Mouse (Mus musculus) layer of hippocampus, adult 9-11 months (tissue): Measurements from ENCODE around the gene Chordc1.
A peak's percentile ranks its signal among the peaks of the same experiment; 100 is the strongest.
"Not testable (repeated sequence)": the region's sequence is repeated elsewhere in the genome, so short reads cannot be mapped to it uniquely, and the experiment has no call there.

Experiments
- DNase-seq: peaks from one replicate; pipeline ENCODE4 v3.0.0; 2022

Chordc1 gene

DNA sequence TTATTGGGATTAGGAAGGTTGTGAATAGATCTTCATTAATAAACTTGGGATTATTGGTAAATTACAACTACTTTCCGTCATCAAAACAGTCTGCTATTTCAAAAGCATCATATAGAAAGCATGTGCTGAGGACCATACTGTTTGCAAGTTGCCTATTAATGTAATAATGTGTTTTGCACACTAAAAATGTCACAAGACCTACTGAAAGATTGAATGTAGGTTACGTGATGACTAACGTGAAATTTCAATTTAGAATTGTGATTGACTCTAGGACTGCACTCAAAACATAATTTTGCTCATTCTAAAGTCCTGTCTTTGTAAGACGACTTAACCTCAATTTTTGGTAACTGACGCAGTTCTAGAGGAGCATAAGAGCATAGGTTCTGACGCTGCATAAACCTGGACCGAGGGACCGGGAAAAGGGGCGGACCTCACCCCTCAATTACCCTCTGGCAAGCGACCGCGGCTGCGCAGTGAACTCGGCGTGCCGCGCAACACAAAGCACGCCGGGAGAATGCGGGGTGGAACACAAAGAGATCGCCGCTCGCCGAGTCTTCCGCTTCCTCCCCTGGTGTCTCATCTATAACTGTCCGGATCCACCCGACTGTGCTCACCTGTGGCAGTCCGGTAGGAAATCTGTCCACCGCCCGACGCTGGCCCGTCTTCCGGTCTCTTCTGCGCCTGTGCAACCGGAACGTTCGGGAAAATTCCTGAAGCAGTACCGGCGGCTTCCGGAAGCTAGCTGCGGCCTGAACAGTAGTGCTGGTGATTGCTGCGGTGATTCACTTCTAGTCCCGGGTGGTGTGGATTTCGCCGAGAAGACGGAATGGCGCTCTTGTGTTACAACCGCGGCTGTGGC, at the start of gene Chordc1:
TSS of gene Chordc1 (plus strand) at position 555 of the 859 bp plus-strand sequence.
- peak; percentile 96 for DNase-seq

DNA sequence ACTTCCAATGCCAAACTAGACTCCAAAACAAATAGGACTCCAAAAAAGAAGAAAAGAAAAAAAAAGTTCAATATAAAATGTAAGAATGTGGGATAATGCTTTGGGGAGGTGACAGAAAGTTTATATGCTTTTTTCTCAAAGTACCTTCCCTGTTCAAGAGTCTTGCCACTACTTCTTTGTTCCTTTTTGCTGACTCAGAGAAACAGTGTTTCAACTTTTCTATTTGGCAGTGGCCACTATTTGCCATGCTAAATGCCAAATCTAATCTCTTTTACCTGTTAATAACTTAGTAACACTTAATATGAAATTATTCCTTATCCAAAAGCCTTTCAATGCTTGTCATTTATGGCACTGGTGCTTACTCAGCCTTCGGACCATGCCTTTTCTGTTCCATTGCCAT, 16.0 kb upstream of the Chordc1 start:
- no peak for DNase-seq

DNA sequence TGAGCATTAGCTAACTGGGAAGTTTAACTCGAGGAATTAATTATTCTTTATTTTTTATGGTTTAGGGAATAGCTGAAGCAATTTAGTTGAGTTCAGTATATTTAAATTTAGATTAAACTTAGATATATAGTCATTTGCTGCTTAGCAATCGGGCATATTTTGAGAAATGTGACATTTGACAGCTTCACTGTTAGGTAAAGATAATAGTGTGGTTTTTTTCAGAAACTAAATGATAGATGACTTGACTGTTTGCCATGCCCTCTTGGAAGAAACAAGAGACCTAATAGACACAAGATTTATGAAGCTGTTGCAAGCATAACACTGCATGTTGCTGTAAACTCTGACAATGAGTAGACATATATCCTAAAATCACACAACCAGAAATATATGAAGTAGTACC, 15.1 kb upstream of the Chordc1 start:
- DNase-seq, result no peak

DNA sequence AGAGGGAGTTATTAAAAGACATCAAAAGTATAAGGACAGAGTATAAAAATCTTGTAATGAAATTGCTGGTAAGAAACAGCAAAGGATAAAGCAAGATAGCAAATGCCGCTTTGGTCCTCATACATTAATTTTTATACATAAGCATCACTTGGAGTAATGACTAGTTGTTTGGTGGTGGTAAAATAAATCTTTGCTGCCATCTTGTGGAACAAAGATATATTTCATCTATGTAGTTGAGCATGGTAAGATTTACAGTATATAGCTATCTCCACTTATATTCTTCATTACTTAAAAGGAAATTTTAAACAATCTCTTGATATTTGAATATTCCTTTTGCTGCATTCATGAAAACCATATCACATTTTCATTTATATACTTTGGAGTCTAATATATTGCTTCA, 14.4 kb upstream of the Chordc1 start:
- DNase-seq, result no peak

DNA sequence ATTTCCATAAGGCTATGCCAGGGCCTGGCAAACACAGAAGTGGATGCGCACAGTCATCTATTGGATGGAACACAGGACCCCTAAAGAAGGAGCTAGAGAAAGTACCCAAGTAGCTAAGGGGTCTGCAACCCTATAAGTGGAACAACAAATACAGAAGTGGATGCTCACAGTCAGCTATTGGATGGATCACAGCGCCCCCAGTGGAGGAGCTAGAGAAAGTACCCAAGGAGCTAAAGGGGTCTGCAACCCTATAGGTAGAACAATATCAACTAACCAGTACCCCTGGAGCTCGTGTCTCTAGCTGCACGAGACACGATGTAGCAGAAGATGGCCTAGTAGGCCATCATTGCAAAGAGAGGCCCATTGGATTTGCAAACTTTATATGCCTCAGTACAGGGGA, 13.2 kb upstream of the Chordc1 start:
- not testable (repeated sequence) for DNase-seq

DNA sequence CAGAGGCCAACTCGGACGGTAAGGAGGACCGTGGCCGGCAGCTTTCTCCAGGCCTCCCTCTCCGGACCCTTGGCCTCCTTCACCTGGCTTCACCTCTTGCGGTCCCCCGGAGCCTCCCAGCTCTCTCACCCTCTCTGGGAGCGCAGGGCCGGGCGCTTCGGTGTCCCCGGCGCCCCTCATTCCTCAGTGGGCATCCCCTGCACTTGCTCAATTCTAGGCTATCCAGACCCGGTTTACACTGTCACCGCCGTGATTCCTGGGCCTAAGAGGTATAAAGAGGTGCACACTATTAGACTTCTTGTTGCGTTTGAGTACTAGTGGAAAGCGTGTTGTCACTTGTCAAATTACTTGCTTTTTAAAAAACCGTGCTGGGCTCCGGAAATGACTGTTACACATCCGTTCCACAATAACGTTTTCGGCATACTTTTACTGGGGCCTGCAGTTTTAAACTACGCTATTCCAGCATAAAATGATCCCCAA, 558 bp downstream of the Chordc1 start:
- no peak for DNase-seq

DNA sequence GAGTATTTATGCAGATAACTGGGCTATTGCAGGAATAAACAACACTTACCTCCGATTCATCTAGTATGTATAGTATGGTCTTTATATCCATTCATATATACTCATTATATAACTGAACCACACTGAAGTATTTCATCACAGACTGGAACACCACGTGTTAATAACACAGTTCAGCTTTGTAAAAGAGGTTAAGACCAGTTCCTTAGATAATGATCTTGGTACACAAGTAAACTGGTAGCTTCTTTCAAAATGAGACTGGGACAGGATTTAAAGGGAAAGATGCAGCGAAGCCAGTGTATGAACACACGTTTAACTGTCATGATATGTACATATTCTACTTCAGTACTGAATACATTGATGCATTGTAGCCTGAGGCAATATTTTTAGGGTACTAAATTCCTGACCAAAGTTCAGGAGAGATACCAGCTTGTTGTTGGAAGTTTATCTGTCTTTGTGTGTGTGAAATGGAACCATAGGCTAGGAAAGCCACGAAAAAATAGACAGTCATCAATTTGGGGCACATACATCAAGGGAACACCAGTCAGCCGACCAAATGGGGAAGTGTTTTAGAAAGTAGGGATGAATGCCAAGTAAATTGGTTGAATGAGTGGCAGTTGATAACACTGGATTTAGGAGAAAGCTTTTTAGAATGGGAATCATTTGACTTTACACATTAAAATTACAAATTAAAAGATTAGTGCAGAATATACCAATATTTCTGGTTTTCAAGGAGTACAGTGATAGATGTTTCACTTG, 1.3 kb downstream of the Chordc1 start:
- no peak for DNase-seq

DNA sequence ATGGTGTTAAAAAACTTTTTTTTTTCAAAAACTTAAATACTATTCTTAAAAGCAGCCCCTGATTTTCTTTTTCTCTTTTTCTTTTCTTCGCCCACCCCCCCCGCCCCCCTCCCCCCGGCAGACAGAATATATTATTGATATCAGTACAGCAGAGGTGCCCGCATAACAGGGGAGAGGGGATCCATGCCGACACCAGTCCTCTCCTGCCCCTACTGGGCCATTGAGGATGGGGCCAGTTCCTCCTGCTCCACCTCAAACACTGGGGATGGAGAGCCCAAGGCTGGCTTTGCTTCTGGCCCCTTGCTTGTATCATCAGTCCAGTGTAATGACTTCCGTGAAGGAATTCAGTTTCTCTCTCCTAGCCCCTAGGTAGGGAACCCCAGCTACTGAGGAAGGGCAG, 6.4 kb downstream of the Chordc1 start:
- no peak for DNase-seq

DNA sequence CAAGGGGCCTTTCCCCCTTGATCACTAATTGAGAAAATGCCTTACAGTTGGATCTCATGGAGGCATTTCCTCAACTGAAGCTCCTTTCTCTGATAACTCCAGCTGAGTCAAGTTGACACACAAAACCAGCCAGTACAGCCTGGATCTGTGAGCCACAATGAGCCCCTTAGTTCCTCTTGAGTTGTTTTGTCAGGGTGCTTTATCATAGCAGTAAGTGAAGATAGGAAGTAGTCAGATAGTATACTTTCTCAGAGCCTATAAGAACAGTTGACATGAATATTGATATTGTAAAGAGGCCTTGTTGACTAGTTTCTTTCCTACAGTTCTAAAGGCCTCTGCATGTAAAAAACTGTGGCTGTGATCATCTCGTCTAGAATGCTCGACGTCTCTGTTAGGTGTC, 28.1 kb downstream of the Chordc1 start:
- DNase-seq, result no peak
